Mouse (Mus musculus) kidney, postnatal 0 days (tissue): ENCODE measurements at regions not wholly inside any gene's neighbourhood (a gene's known extent, or its start where the extent isn't known, plus 50 kb on each side); places are given as distances from the start of the nearest gene placed in this dataset.

Experiments
- ATAC-seq: fragments of 200-750 bp; cut with Nextera tagmentation; replicated peaks from 2 replicates; pipeline ENCODE4 v1.8.0; 2017; ENCODE audit warnings: low read depth, moderate number of reproducible peaks, moderate TSS enrichment, moderate library complexity; ENCODE audit not compliant: low FRiP score
- DNase-seq: peaks from one replicate; pipeline ENCODE4 v3.0.0-alpha.2; 2016; ENCODE audit warnings: low spot score
- H3K27ac ChIP-seq: fragments of 300-500 bp; sonication (generic); 2 replicates; pipeline ENCODE4 v1.5.1; 2014; ENCODE audit warnings: mild to moderate bottlenecking
- H3K27me3 ChIP-seq: fragments of 300-500 bp; sonication (generic); 2 replicates; pipeline ENCODE4 v1.6.1; 2014; ENCODE audit warnings: low read length, mixed read lengths; ENCODE audit not compliant: insufficient read depth
- H3K36me3 ChIP-seq: fragments of 300-500 bp; sonication (generic); 2 replicates; pipeline ENCODE4 v1.6.1; 2014; ENCODE audit warnings: low read length, mixed read lengths; ENCODE audit not compliant: insufficient read depth
- H3K4me1 ChIP-seq: fragments of 300-500 bp; sonication (generic); replicated peaks from 2 replicates; pipeline ENCODE4 v1.6.1; 2014; ENCODE audit warnings: antibody characterized with exemption, low read length, mixed read lengths; ENCODE audit not compliant: insufficient read depth
- H3K4me2 ChIP-seq: fragments of 300-500 bp; sonication (generic); 2 replicates; pipeline ENCODE4 v1.6.1; 2014; ENCODE audit warnings: mild to moderate bottlenecking, low read length, moderate library complexity, mixed read lengths
- H3K4me3 ChIP-seq: fragments of 300-500 bp; sonication (generic); replicated peaks from 2 replicates; pipeline ENCODE4 v1.5.1; 2014; ENCODE audit warnings: low read depth, low read length
- H3K9ac ChIP-seq: fragments of 300-500 bp; sonication (generic); 2 replicates; pipeline ENCODE4 v1.6.1; 2014; ENCODE audit warnings: low read depth, low read length
- H3K9me3 ChIP-seq: fragments of 300-500 bp; sonication (generic); replicated peaks from 2 replicates; pipeline ENCODE4 v1.6.1; 2016; ENCODE audit warnings: low read length, inconsistent platforms, mixed read lengths
- CTCF ChIP-seq: IDR thresholded peaks from 2 replicates; pipeline ENCODE4 v1.5.1; 2016; ENCODE audit warnings: antibody characterized with exemption, low read depth, mild to moderate bottlenecking, moderate library complexity
- WGBS: fragments of 180-500 bp; shearing (Covaris S2); extraction: QIAGEN DNeasy Blood & Tissue Kit; methylation state at CpG from one replicate; pipeline ENCODE4 v1.1.7; 2014; 5-methylcytosine and 5-hydroxymethylcytosine counted together

GRCm38 (mm10) chr6:99800919-99801318 is 74.7 kb upstream of the Prok2 start:
- Histone ChIP-seq H3K4me3 (no peak overlapping the region), H3K4me2 (no peak overlapping the region), H3K4me1 (no peaks in the 10 kb centered on the region), H3K36me3 (no peaks in the 10 kb centered on the region), H3K27ac (no peak overlapping the region), H3K27me3 (no peaks in the 10 kb centered on the region), H3K9me3 (no peaks in the 10 kb centered on the region), H3K9ac (no peak overlapping the region)
- TF ChIP-seq CTCF = no peak
- DNase-seq (no peak), ATAC-seq (no peak)
- WGBS = 71% methylated on average over 6 of the region's 6 CpGs

DNA sequence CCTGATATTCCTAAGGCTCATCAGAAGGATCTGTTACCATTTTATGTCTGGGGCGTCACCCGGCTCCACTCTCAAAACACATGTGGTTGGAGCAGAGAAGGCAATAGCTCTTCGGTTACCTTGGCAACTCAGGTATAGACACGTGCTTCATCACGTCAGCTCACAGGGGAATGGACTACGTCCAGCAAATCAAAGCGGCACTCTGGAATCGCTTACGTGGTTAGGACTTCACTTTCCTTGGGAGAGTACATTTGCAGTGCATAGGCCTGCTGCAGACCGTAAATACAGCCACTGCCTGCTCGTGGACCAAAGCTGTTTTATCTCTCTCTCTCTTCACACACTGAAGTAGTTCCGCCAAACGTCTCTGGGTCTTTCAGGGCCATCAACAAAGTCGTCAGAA is 74.1 kb upstream of the Prok2 start:
- DNase-seq = no peak
- H3K4me1 ChIP-seq = no peaks in the 10 kb centered on the region
- no peak overlapping the region for H3K9ac ChIP-seq
- ATAC-seq = peak; percentile 61; the same call in 1 of the 2 replicates
- no peak for TF ChIP-seq CTCF
- H3K4me3 ChIP-seq = no peak overlapping the region
- H3K4me2 ChIP-seq = no peak overlapping the region
- 31% methylated on average over 14 of the region's 14 CpGs for WGBS
- no peaks in the 10 kb centered on the region for H3K27me3 ChIP-seq
- no peak overlapping the region for H3K27ac ChIP-seq
- H3K9me3 ChIP-seq = no peaks in the 10 kb centered on the region
- no peaks in the 10 kb centered on the region for H3K36me3 ChIP-seq

DNA sequence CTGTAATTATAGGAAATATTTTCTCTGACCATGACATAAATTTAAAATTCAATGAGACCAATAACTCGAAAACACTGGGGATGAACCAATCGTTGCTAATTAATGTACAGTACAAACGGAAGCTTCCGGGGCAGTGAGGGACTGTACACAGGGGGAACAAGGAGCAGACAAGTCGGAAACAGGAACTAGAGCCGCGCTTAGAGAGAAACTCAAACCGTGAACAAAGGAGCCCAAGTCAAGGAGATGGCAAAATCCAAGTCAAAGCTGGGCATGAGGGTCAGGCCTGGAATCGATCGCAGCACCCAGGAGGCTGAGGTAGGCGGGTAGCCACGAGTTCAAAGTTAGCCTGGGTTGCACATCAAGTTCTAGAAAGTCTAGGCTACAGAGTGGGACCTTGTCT is 70.2 kb upstream of the Prok2 start:
- no peak overlapping the region for H3K4me3 ChIP-seq
- H3K27me3 ChIP-seq = no peaks in the 10 kb centered on the region
- no peak for TF ChIP-seq CTCF
- no peak overlapping the region for H3K9ac ChIP-seq
- H3K27ac ChIP-seq = no peak overlapping the region
- WGBS = 90% methylated on average over 12 of the region's 12 CpGs
- H3K4me2 ChIP-seq = no peak overlapping the region
- ATAC-seq (no peak), DNase-seq (no peak)
- no peaks in the 10 kb centered on the region for H3K9me3 ChIP-seq
- H3K36me3 ChIP-seq = no peaks in the 10 kb centered on the region
- no peaks in the 10 kb centered on the region for H3K4me1 ChIP-seq

- no peak for DNase-seq
- no peaks in the 10 kb centered on the region for H3K9me3 ChIP-seq
- no peak for TF ChIP-seq CTCF
- no peak for ATAC-seq
- H3K27me3 ChIP-seq = no peaks in the 10 kb centered on the region
- no peak overlapping the region for H3K4me2 ChIP-seq
- WGBS = 70% methylated on average over 10 of the region's 10 CpGs
- no peak overlapping the region for H3K9ac ChIP-seq
- H3K27ac ChIP-seq = no peak overlapping the region
- H3K36me3 ChIP-seq = no peaks in the 10 kb centered on the region
- H3K4me1 ChIP-seq = no peaks in the 10 kb centered on the region
- no peak overlapping the region for H3K4me3 ChIP-seq
These were observed 67.4 kb upstream of the Prok2 start for GRCm38 (mm10) chr6:99793546-99793945.

- WGBS = 69% methylated on average over 10 of the region's 10 CpGs
- Histone ChIP-seq H3K4me3 (no peak overlapping the region), H3K27ac (no peak overlapping the region), H3K36me3 (no peaks in the 10 kb centered on the region), H3K27me3 (no peaks in the 10 kb centered on the region), H3K9ac (no peak overlapping the region), H3K9me3 (no peaks in the 10 kb centered on the region), H3K4me1 (no peaks in the 10 kb centered on the region), H3K4me2 (no peak overlapping the region)
- no peak for DNase-seq
- TF ChIP-seq CTCF = no peak
- ATAC-seq = no peak
These were observed 66.2 kb upstream of the Prok2 start for GRCm38 (mm10) chr6:99792353-99792752.

DNA sequence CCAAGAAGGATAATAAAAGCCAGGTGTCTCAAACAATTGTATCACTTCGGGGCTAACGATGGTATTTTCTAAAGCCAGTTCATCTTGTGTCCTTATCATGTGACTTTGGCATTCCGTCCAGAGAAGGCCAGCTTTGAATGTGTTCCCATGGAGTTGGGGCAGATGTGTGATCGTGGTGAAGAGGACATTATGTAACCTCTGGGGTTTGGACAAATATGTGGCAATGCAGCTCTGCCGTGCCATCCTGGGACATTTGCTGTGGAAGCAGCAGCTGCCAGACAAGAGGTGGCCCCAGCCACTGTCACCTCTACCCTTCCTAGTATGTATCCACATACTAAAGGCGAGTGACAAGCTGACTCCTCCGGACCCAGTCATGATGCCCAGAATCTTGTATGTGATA is 60.8 kb upstream of the Prok2 start:
- Histone ChIP-seq H3K27me3 (no peaks in the 10 kb centered on the region), H3K36me3 (no peaks in the 10 kb centered on the region), H3K27ac (no peak overlapping the region), H3K4me2 (no peak overlapping the region), H3K9me3 (no peaks in the 10 kb centered on the region), H3K4me1 (no peaks in the 10 kb centered on the region), H3K9ac (no peak overlapping the region), H3K4me3 (no peak overlapping the region)
- no peak for ATAC-seq
- DNase-seq = no peak
- WGBS = 60% methylated on average over 7 of the region's 7 CpGs
- TF ChIP-seq CTCF = no peak

GRCm38 (mm10) chr6:99785212-99785611 is 59.0 kb upstream of the Prok2 start:
- no peak for ATAC-seq
- no peaks in the 10 kb centered on the region for H3K4me1 ChIP-seq
- H3K27ac ChIP-seq = no peak overlapping the region
- TF ChIP-seq CTCF = no peak
- no peak overlapping the region for H3K4me2 ChIP-seq
- 79% methylated on average over 6 of the region's 6 CpGs for WGBS
- H3K36me3 ChIP-seq = no peaks in the 10 kb centered on the region
- no peak overlapping the region for H3K4me3 ChIP-seq
- no peak for DNase-seq
- no peaks in the 10 kb centered on the region for H3K9me3 ChIP-seq
- no peak overlapping the region for H3K9ac ChIP-seq
- H3K27me3 ChIP-seq = no peaks in the 10 kb centered on the region
